Mouse (Mus musculus) adrenal gland, postnatal 4 days (tissue): ENCODE measurements at regions not wholly inside any gene's neighbourhood (a gene's known extent, or its start where the extent isn't known, plus 50 kb on each side); places are given as distances from the start of the nearest gene placed in this dataset.

ENCODE experiments used
- DNase-seq, 2 experiments: peaks; one replicate each; pipeline ENCODE4 v3.0.0; 2021 to 2022; ENCODE audit warnings: low spot score in 2 of 2, mixed read lengths in 2 of 2

DNA sequence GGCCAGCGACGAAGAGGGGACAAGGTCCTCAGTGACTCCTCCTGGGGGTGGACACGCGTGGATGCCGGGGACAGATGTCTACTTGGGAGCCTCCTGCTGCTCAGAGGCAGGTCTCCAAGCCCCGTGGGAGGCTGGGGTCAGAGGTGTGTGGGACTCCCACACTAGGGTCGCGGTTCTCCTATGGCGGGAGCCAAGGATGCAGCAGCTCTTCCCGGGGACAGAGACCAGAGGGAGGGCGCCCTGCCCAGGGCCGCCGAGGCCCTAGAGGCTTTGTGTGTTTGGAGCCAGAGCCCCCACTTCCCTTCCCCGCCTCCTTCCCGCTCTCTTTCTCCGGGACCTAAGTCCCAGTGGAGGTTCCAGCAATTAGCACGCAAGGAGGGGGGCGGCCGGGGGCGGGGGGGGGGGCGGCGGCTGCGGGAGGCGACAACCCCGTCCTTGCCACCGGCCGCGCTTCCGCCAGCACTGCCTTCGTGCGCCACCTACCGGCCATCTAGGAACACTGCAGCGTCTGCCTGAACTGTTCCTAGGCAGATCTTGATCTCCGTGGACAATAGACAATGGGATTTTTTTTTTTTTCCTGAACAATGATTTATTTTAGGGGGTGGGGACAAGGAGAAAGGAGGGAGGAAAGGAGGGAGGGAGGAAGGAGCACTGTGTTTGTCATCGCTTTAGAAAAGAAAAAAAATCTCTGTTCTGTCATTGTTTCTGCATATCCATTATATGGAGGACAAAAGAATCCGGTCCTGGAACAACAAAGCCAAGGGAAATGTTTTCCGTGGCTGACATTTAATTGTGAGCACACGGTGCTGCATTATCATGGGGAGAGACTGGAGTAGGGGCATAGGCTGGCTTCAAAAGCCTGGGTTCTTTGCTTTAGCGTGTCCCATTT is 71.8 kb upstream of the Foxo1 start:
- peak; percentile 39 to 63 for DNase-seq

- DNase-seq = no peak
Measured at GRCm38 (mm10) chr3:52196936-52197246, 71.2 kb upstream of the Foxo1 start.

DNA sequence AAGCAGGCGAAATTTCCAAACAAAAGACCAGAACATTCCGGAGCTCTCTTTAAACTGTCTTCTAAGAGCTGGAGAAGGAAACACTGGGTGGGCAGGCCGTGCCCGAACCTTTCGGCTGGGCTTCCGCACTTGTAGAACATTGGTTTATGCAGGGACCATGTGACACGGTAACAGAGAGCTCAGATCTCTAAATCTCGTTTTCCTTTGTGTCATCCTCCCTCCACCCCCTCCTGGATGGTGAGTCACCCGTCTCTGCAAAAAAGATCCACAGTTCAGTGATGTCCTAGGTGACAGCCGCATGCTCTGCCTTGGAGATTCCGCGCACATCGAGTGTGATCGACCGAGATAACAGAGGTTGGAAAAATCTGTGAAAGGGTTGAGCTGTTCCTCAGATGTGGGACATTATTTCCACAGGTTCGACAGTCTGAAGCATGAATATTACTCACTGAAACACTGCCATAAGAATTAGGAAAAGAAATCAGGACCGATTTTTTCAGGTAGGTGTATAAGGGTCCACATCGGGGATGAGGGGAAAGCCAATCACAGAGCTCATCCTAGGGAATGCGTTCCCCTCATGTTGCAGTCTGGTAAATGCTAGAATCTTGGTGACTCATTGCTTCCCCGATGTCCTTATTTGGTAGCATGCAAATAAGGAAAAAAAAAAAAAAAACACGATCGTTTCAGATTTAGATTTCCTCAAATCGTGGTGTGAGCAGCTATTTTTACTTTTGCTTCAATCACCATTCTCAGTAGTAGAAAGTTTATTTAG is 70.0 kb upstream of the Foxo1 start:
- DNase-seq = peak in 1 of 2 experiments; percentile 37

DNA sequence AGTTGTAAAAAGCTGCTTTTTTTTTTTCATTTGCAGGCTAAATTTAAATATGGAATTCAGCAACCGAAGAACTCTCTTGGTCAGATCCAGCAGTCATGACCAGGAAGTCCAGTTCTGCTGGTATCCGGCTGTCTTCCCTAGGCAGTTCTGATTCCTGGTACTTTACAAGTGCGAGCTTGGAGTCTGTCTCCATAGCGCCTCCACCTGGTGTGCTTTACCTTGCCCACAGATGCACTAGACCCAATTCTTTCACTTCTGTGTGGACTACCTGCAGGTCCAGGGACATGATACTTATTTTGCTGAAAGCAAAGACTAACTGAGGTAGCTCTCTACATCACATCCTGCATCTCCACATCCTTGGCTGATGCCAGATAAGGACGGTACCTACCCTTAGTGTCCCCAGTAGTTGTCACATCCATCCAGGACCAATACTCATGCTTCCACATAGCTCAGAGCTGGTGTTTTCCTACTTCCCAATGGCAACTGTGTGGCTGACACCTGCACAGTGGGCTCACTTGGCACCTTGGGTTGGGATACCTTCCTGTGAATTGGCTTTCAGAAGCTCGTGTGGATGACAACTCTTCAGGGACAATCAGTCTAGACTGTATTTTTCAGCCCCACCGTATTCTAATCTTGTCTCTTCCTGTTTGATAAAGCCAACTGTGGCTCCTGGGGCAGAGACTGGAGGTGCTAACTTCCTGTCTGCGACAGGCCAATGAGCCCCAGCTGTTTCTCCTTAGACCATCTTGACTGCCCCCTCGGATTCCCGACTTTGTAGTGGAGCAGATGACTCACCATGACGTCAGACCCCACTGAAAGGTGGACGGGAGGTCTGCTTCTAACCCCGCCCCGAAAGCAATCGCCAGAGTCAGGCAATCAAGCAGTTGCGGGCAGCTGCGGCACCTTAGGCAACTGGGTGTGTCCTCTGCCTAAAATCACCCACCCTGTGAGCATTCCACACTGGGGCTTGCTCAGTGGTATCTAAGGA is 69.1 kb upstream of the Foxo1 start:
- no peak for DNase-seq

DNA sequence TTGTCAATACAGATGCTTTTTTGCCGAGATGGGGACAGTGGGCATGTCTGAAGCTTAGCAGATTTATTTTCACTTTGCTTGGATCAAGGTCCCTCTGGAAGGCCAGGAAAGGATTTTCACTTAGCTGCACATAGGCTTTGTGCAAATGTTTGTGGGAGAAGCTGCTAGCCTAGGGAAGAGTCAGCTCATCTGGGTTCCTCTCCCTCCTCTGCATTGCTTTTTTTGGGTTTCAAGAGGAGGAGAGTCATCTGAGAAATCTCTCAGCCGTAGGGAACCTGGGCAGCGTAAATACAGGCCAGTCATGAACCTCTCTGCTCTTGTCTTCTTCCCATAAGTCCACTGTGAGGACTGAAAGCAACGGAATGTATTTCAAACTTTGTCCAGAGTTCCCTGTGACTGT is 68.0 kb upstream of the Foxo1 start:
- no peak for DNase-seq

DNA sequence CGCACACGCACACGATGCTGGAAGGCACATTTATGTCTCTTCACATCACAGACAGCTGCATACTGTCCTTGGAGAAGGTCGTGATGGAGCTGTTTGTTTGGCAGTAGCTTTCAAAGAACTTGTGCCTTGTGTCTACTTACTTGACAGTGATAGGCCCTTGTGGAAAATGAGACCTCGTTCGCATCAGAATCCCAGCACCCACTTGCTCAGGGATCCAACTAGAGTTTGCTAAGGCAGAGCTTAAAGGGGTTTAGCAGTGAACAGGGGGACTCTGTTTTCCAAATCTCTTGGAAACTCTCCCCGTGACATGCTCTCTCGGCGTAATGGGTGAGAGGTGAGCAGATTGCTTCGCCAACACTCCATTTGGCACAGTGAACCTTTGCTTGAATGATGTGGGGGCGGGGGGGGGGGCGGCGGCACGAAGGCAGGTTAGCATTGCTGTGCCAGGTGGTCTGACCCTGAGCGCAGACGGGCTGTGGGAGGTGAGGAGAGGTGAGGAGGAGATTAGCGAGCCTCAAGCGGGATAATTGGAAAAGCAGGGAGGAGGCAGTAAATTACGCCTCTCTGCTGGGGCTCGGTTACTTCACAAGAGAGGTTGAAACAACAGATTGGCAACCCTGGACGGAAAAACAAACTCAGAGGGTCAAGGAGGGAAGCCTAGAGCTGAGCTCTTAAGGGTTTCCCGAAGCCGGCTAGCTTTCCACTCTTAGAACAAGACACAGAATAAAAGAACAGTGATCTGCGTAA is 57.4 kb upstream of the Foxo1 start:
- DNase-seq = no peak

- no peak for DNase-seq
Measured at GRCm38 (mm10) chr3:52211303-52211695, 56.8 kb upstream of the Foxo1 start.

- no peak for DNase-seq
Measured at GRCm38 (mm10) chr3:52214114-52214513, 54.0 kb upstream of the Foxo1 start.

DNA sequence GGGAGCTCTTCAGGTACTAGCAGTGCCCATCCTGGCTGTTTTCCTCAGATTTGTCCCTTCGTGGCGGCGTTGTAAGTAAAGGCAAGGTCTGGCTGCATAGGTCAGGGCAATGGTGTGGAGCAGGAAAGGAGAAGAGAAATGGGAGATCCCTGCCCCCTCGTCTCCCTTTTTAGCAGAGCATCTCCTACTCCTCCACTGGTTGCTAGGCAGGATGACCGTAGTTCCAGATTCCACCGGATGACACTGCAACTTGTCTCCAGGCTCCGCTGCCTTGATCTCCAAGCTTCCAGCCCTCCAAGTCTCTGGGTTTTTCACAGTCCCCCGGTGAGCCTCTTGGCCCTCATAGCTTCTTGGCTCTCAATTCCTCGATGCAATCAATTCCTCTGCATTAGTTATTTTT is 53.1 kb upstream of the Foxo1 start:
- DNase-seq = no peak
